Mouse (Mus musculus) stomach, embryonic 15.5 days (tissue): ENCODE measurements around the gene Stk32c. TPM values are rescaled to one million over a fixed set of nuclear protein-coding genes. Genes with fewer than 3 reads are reported as not detected.

Experiments
- ATAC-seq: fragments of 200-750 bp; cut with Nextera tagmentation; 2 replicates; pipeline ENCODE4 v1.8.0; 2017; ENCODE audit warnings: low read depth, moderate number of reproducible peaks, moderate TSS enrichment; ENCODE audit not compliant: insufficient read depth, low FRiP score
- H3K27ac ChIP-seq: fragments of 300-500 bp; sonication (generic); 2 replicates; pipeline ENCODE4 v1.5.1; 2015; ENCODE audit warnings: mild to moderate bottlenecking, inconsistent platforms
- H3K27me3 ChIP-seq: fragments of 300-500 bp; sonication (generic); replicated peaks from 2 replicates; pipeline ENCODE4 v1.6.1; 2015; ENCODE audit warnings: inconsistent platforms
- H3K36me3 ChIP-seq: fragments of 300-500 bp; sonication (generic); 2 replicates; pipeline ENCODE4 v1.6.1; 2015; ENCODE audit warnings: inconsistent platforms
- H3K4me1 ChIP-seq: fragments of 300-500 bp; sonication (generic); 2 replicates; pipeline ENCODE4 v1.6.1; 2015; ENCODE audit warnings: inconsistent platforms
- H3K4me2 ChIP-seq: fragments of 300-500 bp; sonication (generic); 2 replicates; pipeline ENCODE4 v1.6.1; 2015; ENCODE audit warnings: mild to moderate bottlenecking, inconsistent platforms
- H3K4me3 ChIP-seq: fragments of 300-500 bp; sonication (generic); replicated peaks from 2 replicates; pipeline ENCODE4 v1.5.1; 2015; ENCODE audit warnings: inconsistent platforms
- H3K9ac ChIP-seq: fragments of 300-500 bp; sonication (generic); 2 replicates; pipeline ENCODE4 v1.6.1; 2015; ENCODE audit warnings: inconsistent platforms
- H3K9me3 ChIP-seq: fragments of 300-500 bp; sonication (generic); 2 replicates; pipeline ENCODE4 v1.6.1; 2016; ENCODE audit warnings: inconsistent platforms
- WGBS: fragments of 180-500 bp; shearing (Covaris S2); methylation state at CpG from one replicate; pipeline ENCODE4 v1.1.7; 2015; 5-methylcytosine and 5-hydroxymethylcytosine counted together
- polyA plus RNA-seq: library from polyadenylated mRNA; unstranded; fragments of >200 nt; fragmentation: Nextera tagmentation; extraction: Ambion mirVana; gene quantifications from 2 replicates; pipeline ENCODE4 v1.2.1, GENCODE M21; 2015

Gene Stk32c
- polyA plus RNA-seq, 1 experiment from 2014 or later, result 0.23 TPM

- Histone ChIP-seq H3K4me2 (no peak overlapping the region), H3K4me3 (no peak overlapping the region), H3K9me3 (no peaks in the 10 kb centered on the region), H3K27me3 (no peaks in the 10 kb centered on the region), H3K27ac (no peak overlapping the region), H3K9ac (no peak overlapping the region), H3K36me3 (no peaks in the 10 kb centered on the region), H3K4me1 (0 out of 2 replicates have a peak, but pooled peaks cover 2% of the 10 kb centered on the region)
- no peak for ATAC-seq
- 65% methylated on average over 1 of the region's 1 CpGs for WGBS
Observed at GRCm38 (mm10) chr7:139224070-139224469, 11.0 kb upstream of the Stk32c start.

- no peaks in the 10 kb centered on the region for H3K27me3 ChIP-seq
- no peaks in the 10 kb centered on the region for H3K9me3 ChIP-seq
- 0 out of 2 replicates have a peak, but pooled peaks cover 5% of the 10 kb centered on the region for H3K4me1 ChIP-seq
- no peak for ATAC-seq
- WGBS, result 74% methylated on average over 4 of the region's 4 CpGs
- H3K4me2 ChIP-seq, result no peak overlapping the region
- no peaks in the 10 kb centered on the region for H3K36me3 ChIP-seq
- H3K27ac ChIP-seq, result no peak overlapping the region
- no peak overlapping the region for H3K4me3 ChIP-seq
- no peak overlapping the region for H3K9ac ChIP-seq
Observed at GRCm38 (mm10) chr7:139222341-139222740, 9.2 kb upstream of the Stk32c start.

GRCm38 (mm10) chr7:139221856-139222255, 8.7 kb upstream of the Stk32c start:
- no peak overlapping the region for H3K4me3 ChIP-seq
- no peak overlapping the region for H3K27ac ChIP-seq
- no peaks in the 10 kb centered on the region for H3K36me3 ChIP-seq
- no peak overlapping the region for H3K9ac ChIP-seq
- H3K4me1 ChIP-seq, result 0 out of 2 replicates have a peak, but pooled peaks cover 5% of the 10 kb centered on the region
- WGBS, result 71% methylated on average over 2 of the region's 2 CpGs
- no peaks in the 10 kb centered on the region for H3K9me3 ChIP-seq
- no peak overlapping the region for H3K4me2 ChIP-seq
- no peaks in the 10 kb centered on the region for H3K27me3 ChIP-seq
- ATAC-seq, result no peak

GRCm38 (mm10) chr7:139221072-139221471, 8.0 kb upstream of the Stk32c start:
- 0 out of 2 replicates have a peak, but pooled peaks cover 7% of the 10 kb centered on the region for H3K4me1 ChIP-seq
- no peaks in the 10 kb centered on the region for H3K36me3 ChIP-seq
- H3K9me3 ChIP-seq, result no peaks in the 10 kb centered on the region
- H3K27me3 ChIP-seq, result no peaks in the 10 kb centered on the region
- no peak overlapping the region for H3K4me3 ChIP-seq
- no peak overlapping the region for H3K27ac ChIP-seq
- H3K9ac ChIP-seq, result no peak overlapping the region
- H3K4me2 ChIP-seq, result no peak overlapping the region
- WGBS, result 79% methylated on average over 5 of the region's 5 CpGs
- no peak for ATAC-seq

GRCm38 (mm10) chr7:139220303-139220702, 7.2 kb upstream of the Stk32c start:
- peak; percentile 57; the same call in 1 of the 2 replicates for ATAC-seq
- no peak overlapping the region; the same call in 1 of the 2 replicates for H3K27ac ChIP-seq

GRCm38 (mm10) chr7:139219486-139219885, 6.4 kb upstream of the Stk32c start:
- H3K4me2 ChIP-seq, result no peak overlapping the region
- ATAC-seq, result no peak
- 66% methylated on average over 5 of the region's 5 CpGs for WGBS
- no peak overlapping the region for H3K9ac ChIP-seq
- no peaks in the 10 kb centered on the region for H3K9me3 ChIP-seq
- H3K27ac ChIP-seq, result no peak overlapping the region; the same call in 1 of the 2 replicates
- H3K36me3 ChIP-seq, result no peaks in the 10 kb centered on the region
- no peak overlapping the region for H3K4me3 ChIP-seq
- no peaks in the 10 kb centered on the region for H3K27me3 ChIP-seq
- H3K4me1 ChIP-seq, result 0 out of 2 replicates have a peak, but pooled peaks cover 10% of the 10 kb centered on the region

More at GRCm38 (mm10) chr7:139220303-139220702, 7.2 kb upstream of the Stk32c start:
- no peaks in the 10 kb centered on the region for H3K36me3 ChIP-seq
- H3K27me3 ChIP-seq, result no peaks in the 10 kb centered on the region
- H3K4me1 ChIP-seq, result 0 out of 2 replicates have a peak, but pooled peaks cover 10% of the 10 kb centered on the region
- H3K4me3 ChIP-seq, result no peak overlapping the region
- H3K9ac ChIP-seq, result no peak overlapping the region
- no peaks in the 10 kb centered on the region for H3K9me3 ChIP-seq
- no peak overlapping the region for H3K4me2 ChIP-seq
- 27% methylated on average over 2 of the region's 2 CpGs for WGBS

GRCm38 (mm10) chr7:139218641-139219415, 5.7 kb upstream of the Stk32c start:
- Histone ChIP-seq H3K9ac (no peak overlapping the region), H3K4me2 (no peak overlapping the region), H3K27me3 (no peaks in the 10 kb centered on the region), H3K4me3 (no peak overlapping the region), H3K36me3 (no peaks in the 10 kb centered on the region), H3K27ac (no peak overlapping the region; the same call in 1 of the 2 replicates), H3K4me1 (peaks cover 11% of the 10 kb centered on the region), H3K9me3 (no peaks in the 10 kb centered on the region)
- no peak for ATAC-seq
- 59% methylated on average over 6 of the region's 6 CpGs for WGBS

- Histone ChIP-seq H3K9ac (no peak overlapping the region), H3K36me3 (no peaks in the 10 kb centered on the region), H3K4me2 (no peak overlapping the region), H3K9me3 (no peaks in the 10 kb centered on the region), H3K4me1 (peaks cover 18% of the 10 kb centered on the region), H3K27ac (no peak overlapping the region), H3K27me3 (no peaks in the 10 kb centered on the region), H3K4me3 (no peak overlapping the region)
- no peak for ATAC-seq
- 83% methylated on average over 7 of the region's 7 CpGs for WGBS
Observed at GRCm38 (mm10) chr7:139217046-139217445, 3.9 kb upstream of the Stk32c start.

- no peak overlapping the region for H3K27ac ChIP-seq
- no peaks in the 10 kb centered on the region for H3K27me3 ChIP-seq
- no peak for ATAC-seq
- WGBS, result 84% methylated on average over 9 of the region's 9 CpGs
- peaks cover 18% of the 10 kb centered on the region for H3K4me1 ChIP-seq
- H3K4me2 ChIP-seq, result no peak overlapping the region
- H3K9me3 ChIP-seq, result no peaks in the 10 kb centered on the region
- no peak overlapping the region for H3K9ac ChIP-seq
- no peaks in the 10 kb centered on the region for H3K36me3 ChIP-seq
- H3K4me3 ChIP-seq, result no peak overlapping the region
Observed at GRCm38 (mm10) chr7:139216464-139216863, 3.4 kb upstream of the Stk32c start.

- H3K9ac ChIP-seq, result no peak overlapping the region
- no peaks in the 10 kb centered on the region for H3K36me3 ChIP-seq
- no peak overlapping the region for H3K4me3 ChIP-seq
- H3K27me3 ChIP-seq, result no peaks in the 10 kb centered on the region
- no peak overlapping the region for H3K27ac ChIP-seq
- no peaks in the 10 kb centered on the region for H3K9me3 ChIP-seq
- H3K4me1 ChIP-seq, result peaks cover 18% of the 10 kb centered on the region
- no peak overlapping the region for H3K4me2 ChIP-seq
- no peak for ATAC-seq
- 87% methylated on average over 7 of the region's 7 CpGs for WGBS
Observed at GRCm38 (mm10) chr7:139215946-139216345, 2.8 kb upstream of the Stk32c start.

GRCm38 (mm10) chr7:139215516-139215915, 2.4 kb upstream of the Stk32c start:
- 73% methylated on average over 1 of the region's 1 CpGs for WGBS
- ATAC-seq, result no peak
- H3K9me3 ChIP-seq, result no peaks in the 10 kb centered on the region
- H3K27ac ChIP-seq, result no peak overlapping the region
- no peak overlapping the region for H3K4me3 ChIP-seq
- peaks cover 18% of the 10 kb centered on the region for H3K4me1 ChIP-seq
- H3K9ac ChIP-seq, result no peak overlapping the region
- no peaks in the 10 kb centered on the region for H3K36me3 ChIP-seq
- H3K4me2 ChIP-seq, result no peak overlapping the region
- H3K27me3 ChIP-seq, result no peaks in the 10 kb centered on the region

GRCm38 (mm10) chr7:139214596-139215340, 1.7 kb upstream of the Stk32c start:
- Histone ChIP-seq H3K4me3 (no peak overlapping the region), H3K9ac (no peak overlapping the region), H3K4me2 (no peak overlapping the region), H3K27ac (no peak overlapping the region), H3K27me3 (no peaks in the 10 kb centered on the region), H3K4me1 (peaks cover 15% of the 10 kb centered on the region), H3K36me3 (no peaks in the 10 kb centered on the region), H3K9me3 (no peaks in the 10 kb centered on the region)
- 78% methylated on average over 14 of the region's 14 CpGs for WGBS
- ATAC-seq, result no peak
